Mouse (Mus musculus): ENCODE results near the gene Stard9. TPM values are rescaled to one million over a fixed set of nuclear protein-coding genes. Genes with fewer than 3 reads are reported as not detected.
"Not testable (repeated sequence)": the region's sequence is repeated elsewhere in the genome, so short reads cannot be mapped to it uniquely, and the experiment has no call there.

Gene Stard9
- polyA plus RNA-seq, 1 experiment from 2014 or later: 3.7 TPM

DNA sequence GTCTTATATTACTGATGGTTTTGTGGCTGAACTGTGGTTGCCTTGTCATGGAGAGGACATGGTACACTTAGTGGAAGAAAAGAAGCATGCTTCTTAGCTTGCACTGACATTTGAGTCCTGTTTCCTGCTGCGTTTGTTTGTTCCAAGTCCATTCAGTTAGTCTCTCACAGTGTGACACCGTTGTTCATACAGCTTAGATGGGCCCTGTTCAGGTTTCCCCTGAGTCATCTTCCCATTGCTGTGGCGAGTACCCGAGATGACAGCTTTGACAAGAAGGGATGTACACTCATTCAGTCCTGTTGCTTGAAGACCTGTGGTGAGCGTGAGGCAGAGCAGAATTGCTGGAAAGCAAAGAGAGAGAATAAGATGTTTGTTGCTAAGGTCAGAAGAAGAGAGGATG is 29.6 kb downstream of the Stard9 start:
- WGBS: 74% methylated on average over 5 of the region's 5 CpGs
- no peak for DNase-seq (ENCODE audit: low spot score)
- no peaks in the 10 kb centered on the region for H3K9me3 ChIP-seq (replicated peaks; ENCODE audit: control insufficient read depth, low read length)

DNA sequence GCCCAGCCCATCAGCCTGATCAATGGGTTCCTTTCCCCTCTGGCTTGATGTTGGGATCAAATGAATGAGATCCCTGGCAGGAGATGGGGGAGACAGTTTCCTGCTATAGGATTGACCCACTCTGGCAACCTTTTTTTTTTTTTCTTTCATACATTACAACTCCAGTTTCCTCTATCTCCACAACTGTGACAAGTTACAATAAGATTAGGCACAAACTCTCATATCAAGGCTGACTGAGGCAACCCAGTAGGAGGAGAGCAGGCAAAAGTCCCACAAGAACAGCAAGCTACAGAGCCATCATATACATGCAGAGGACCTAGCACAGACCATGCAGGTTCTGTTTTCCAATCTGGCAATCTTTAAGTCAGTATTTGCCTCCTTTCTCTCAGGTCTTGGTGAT is 30.4 kb downstream of the Stard9 start:
- ATAC-seq (replicated peaks; ENCODE audit: insufficient number of reproducible peaks, low FRiP score, low TSS enrichment, low read depth): no peak
- no peak overlapping the region for H3K4me2 ChIP-seq (ENCODE audit: low read depth, low read length)

More for the DNA sequence above, 29.6 kb downstream of the Stard9 start:
- H3K36me3 ChIP-seq (replicated peaks; ENCODE audit: control insufficient read depth, insufficient read depth, low read depth, low read length): no peaks in the 10 kb centered on the region
- no peak overlapping the region for H3K9ac ChIP-seq (replicated peaks; ENCODE audit: low read length)
- no peak overlapping the region for H3K4me3 ChIP-seq (ENCODE audit: low read depth, low read length)
- H3K4me2 ChIP-seq (ENCODE audit: low read depth, low read length): no peak overlapping the region
- H3K27me3 ChIP-seq (ENCODE audit: control insufficient read depth, insufficient read depth, low read length): no peaks in the 10 kb centered on the region
- no peak for ATAC-seq (replicated peaks; ENCODE audit: insufficient number of reproducible peaks, low FRiP score, low TSS enrichment, low read depth)
- H3K27ac ChIP-seq (replicated peaks; ENCODE audit: low read depth, low read length): no peak overlapping the region
- no peaks in the 10 kb centered on the region for H3K4me1 ChIP-seq (ENCODE audit: control insufficient read depth, insufficient read depth, low read length)

DNA sequence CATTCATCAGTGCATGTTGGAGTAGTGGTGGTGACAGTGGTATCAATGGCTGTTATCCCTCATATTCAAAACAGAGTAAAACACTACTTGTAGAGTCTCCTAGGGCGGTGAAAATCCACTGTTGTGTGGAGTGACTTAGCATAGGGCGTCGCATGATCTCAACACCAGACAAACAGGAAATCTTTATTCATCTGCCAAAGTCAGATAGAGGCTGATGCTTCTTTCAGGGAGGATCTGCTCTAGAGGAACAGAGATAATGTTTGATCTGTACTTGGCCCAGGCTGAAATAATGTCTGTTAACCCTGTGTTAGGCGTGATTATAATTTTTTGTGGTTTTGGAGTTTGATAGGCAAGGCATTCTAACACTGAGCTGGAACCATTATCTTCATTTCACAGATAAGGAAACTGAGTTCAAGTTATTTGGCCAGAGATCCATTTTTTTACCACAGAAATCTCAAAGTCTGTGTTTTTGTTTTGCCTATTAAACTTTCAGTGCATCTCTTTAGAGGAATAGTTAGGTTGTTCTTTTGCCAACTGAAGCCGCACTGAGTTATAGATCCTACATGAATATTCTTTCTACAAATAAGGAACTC is 31.7 kb downstream of the Stard9 start:
- H3K9me3 ChIP-seq (replicated peaks; ENCODE audit: control insufficient read depth, low read length): no peaks in the 10 kb centered on the region
- DNase-seq (ENCODE audit: low spot score) (no peak), ATAC-seq (replicated peaks; ENCODE audit: insufficient number of reproducible peaks, low FRiP score, low TSS enrichment, low read depth) (no peak)
- H3K4me3 ChIP-seq (ENCODE audit: low read depth, low read length): no peak overlapping the region
- no peaks in the 10 kb centered on the region for H3K4me1 ChIP-seq (ENCODE audit: control insufficient read depth, insufficient read depth, low read length)
- H3K36me3 ChIP-seq (replicated peaks; ENCODE audit: control insufficient read depth, insufficient read depth, low read depth, low read length): no peaks in the 10 kb centered on the region
- 87% methylated on average over 5 of the region's 5 CpGs for WGBS
- no peak overlapping the region for H3K4me2 ChIP-seq (ENCODE audit: low read depth, low read length)
- H3K27me3 ChIP-seq (ENCODE audit: control insufficient read depth, insufficient read depth, low read length): no peaks in the 10 kb centered on the region
- no peak overlapping the region for H3K27ac ChIP-seq (replicated peaks; ENCODE audit: low read depth, low read length)
- no peak overlapping the region for H3K9ac ChIP-seq (replicated peaks; ENCODE audit: low read length)

More for the DNA sequence above, 30.4 kb downstream of the Stard9 start:
- Histone ChIP-seq H3K9me3 (replicated peaks; ENCODE audit: control insufficient read depth, low read length) (no peaks in the 10 kb centered on the region), H3K9ac (replicated peaks; ENCODE audit: low read length) (no peak overlapping the region), H3K36me3 (replicated peaks; ENCODE audit: control insufficient read depth, insufficient read depth, low read depth, low read length) (no peaks in the 10 kb centered on the region), H3K4me3 (ENCODE audit: low read depth, low read length) (no peak overlapping the region), H3K27ac (replicated peaks; ENCODE audit: low read depth, low read length) (no peak overlapping the region), H3K4me1 (ENCODE audit: control insufficient read depth, insufficient read depth, low read length) (no peaks in the 10 kb centered on the region), H3K27me3 (ENCODE audit: control insufficient read depth, insufficient read depth, low read length) (no peaks in the 10 kb centered on the region)
- no peak for DNase-seq (ENCODE audit: low spot score)

GRCm38 (mm10) chr2:120662766-120663165 is 33.8 kb downstream of the Stard9 start:
- no peaks in the 10 kb centered on the region for H3K36me3 ChIP-seq (replicated peaks; ENCODE audit: control insufficient read depth, insufficient read depth, low read depth, low read length)
- no peak overlapping the region for H3K27ac ChIP-seq (replicated peaks; ENCODE audit: low read depth, low read length)
- DNase-seq (ENCODE audit: low spot score) (no peak), ATAC-seq (replicated peaks; ENCODE audit: insufficient number of reproducible peaks, low FRiP score, low TSS enrichment, low read depth) (no peak)
- H3K4me1 ChIP-seq (ENCODE audit: control insufficient read depth, insufficient read depth, low read length): no peaks in the 10 kb centered on the region
- H3K4me3 ChIP-seq (ENCODE audit: low read depth, low read length): no peak overlapping the region
- H3K9ac ChIP-seq (replicated peaks; ENCODE audit: low read length): no peak overlapping the region
- H3K27me3 ChIP-seq (ENCODE audit: control insufficient read depth, insufficient read depth, low read length): no peaks in the 10 kb centered on the region
- no peak overlapping the region for H3K4me2 ChIP-seq (ENCODE audit: low read depth, low read length)
- H3K9me3 ChIP-seq (replicated peaks; ENCODE audit: control insufficient read depth, low read length): no peaks in the 10 kb centered on the region

DNA sequence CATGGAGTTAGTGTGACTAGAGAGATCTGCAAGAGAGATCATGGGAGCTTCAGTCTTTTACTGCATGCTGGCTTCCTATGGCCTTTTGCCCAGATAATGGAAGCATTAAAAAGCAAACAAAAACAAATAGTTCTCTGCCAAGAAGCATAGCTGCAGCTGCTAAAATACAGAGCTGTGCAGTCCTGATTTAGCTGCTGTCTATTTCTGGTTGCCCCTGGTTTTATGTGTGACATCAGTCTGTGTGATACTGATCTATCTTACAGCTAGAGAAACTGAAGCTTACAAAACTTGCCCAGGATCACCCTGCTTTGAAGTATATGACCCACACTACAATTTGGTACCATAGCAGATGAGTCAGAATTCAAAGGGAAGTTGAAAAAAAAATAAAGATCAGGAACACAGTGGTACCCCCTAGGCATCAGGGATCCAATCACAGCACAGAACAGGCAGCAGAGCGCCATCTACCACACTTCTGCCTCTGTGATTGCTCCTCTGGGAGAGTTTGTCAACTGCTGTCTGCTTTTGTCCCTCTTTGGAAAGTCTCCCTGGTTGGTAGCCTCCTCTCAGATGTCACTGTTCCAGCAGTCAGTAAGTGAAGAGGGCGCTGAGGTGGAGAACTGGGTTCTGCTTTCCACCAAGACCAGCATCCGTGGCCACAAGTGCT is 34.7 kb downstream of the Stard9 start:
- no peak overlapping the region for H3K4me2 ChIP-seq (ENCODE audit: low read depth, low read length)
- WGBS: 77% methylated on average over 3 of the region's 3 CpGs
- ATAC-seq (replicated peaks; ENCODE audit: insufficient number of reproducible peaks, low FRiP score, low TSS enrichment, low read depth) (no peak), DNase-seq (ENCODE audit: low spot score) (no peak)
- H3K4me3 ChIP-seq (ENCODE audit: low read depth, low read length): no peak overlapping the region
- H3K9ac ChIP-seq (replicated peaks; ENCODE audit: low read length): no peak overlapping the region
- no peaks in the 10 kb centered on the region for H3K4me1 ChIP-seq (ENCODE audit: control insufficient read depth, insufficient read depth, low read length)
- H3K27me3 ChIP-seq (ENCODE audit: control insufficient read depth, insufficient read depth, low read length): no peaks in the 10 kb centered on the region
- no peak overlapping the region for H3K27ac ChIP-seq (replicated peaks; ENCODE audit: low read depth, low read length)
- no peaks in the 10 kb centered on the region for H3K9me3 ChIP-seq (replicated peaks; ENCODE audit: control insufficient read depth, low read length)
- no peaks in the 10 kb centered on the region for H3K36me3 ChIP-seq (replicated peaks; ENCODE audit: control insufficient read depth, insufficient read depth, low read depth, low read length)

DNA sequence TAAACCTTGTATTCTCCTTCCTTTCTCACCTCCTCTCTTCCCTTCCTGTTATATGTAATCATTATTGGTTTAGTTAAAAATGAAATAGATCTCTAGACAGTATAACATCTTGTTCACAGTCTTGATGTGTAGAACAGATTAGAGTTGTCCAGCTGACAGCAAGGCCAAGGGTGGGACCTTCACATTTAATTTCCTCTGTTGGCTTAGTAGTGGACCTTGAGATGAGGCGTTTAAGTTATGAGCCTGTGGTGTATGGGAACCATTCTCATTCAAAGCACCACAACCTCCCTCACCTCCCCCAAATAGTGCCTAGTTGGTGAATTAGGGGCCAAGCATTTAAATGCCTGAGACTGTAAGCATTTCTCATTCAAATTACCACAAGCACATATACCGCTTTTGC is 38.5 kb downstream of the Stard9 start:
- H3K4me1 ChIP-seq (ENCODE audit: control insufficient read depth, insufficient read depth, low read length): no peaks in the 10 kb centered on the region
- no peak overlapping the region for H3K27ac ChIP-seq (replicated peaks; ENCODE audit: low read depth, low read length)
- no peak overlapping the region for H3K4me3 ChIP-seq (ENCODE audit: low read depth, low read length)
- no peak for ATAC-seq (replicated peaks; ENCODE audit: insufficient number of reproducible peaks, low FRiP score, low TSS enrichment, low read depth)
- no peak overlapping the region for H3K9ac ChIP-seq (replicated peaks; ENCODE audit: low read length)
- no peaks in the 10 kb centered on the region for H3K27me3 ChIP-seq (ENCODE audit: control insufficient read depth, insufficient read depth, low read length)
- DNase-seq (ENCODE audit: low spot score): no peak
- WGBS: 94% methylated on average over 2 of the region's 2 CpGs
- no peak overlapping the region for H3K4me2 ChIP-seq (ENCODE audit: low read depth, low read length)
- H3K36me3 ChIP-seq (replicated peaks; ENCODE audit: control insufficient read depth, insufficient read depth, low read depth, low read length): no peaks in the 10 kb centered on the region
- no peaks in the 10 kb centered on the region for H3K9me3 ChIP-seq (replicated peaks; ENCODE audit: control insufficient read depth, low read length)

- no peak overlapping the region for H3K4me3 ChIP-seq (ENCODE audit: low read depth, low read length)
- no peaks in the 10 kb centered on the region for H3K36me3 ChIP-seq (replicated peaks; ENCODE audit: control insufficient read depth, insufficient read depth, low read depth, low read length)
- DNase-seq (ENCODE audit: low spot score): no peak
- no peak overlapping the region for H3K4me2 ChIP-seq (ENCODE audit: low read depth, low read length)
- H3K4me1 ChIP-seq (ENCODE audit: control insufficient read depth, insufficient read depth, low read length): no peaks in the 10 kb centered on the region
- no peak for ATAC-seq (replicated peaks; ENCODE audit: insufficient number of reproducible peaks, low FRiP score, low TSS enrichment, low read depth)
- no peaks in the 10 kb centered on the region for H3K27me3 ChIP-seq (ENCODE audit: control insufficient read depth, insufficient read depth, low read length)
- no peaks in the 10 kb centered on the region for H3K9me3 ChIP-seq (replicated peaks; ENCODE audit: control insufficient read depth, low read length)
- 87% methylated on average over 2 of the region's 2 CpGs for WGBS
- no peak overlapping the region for H3K27ac ChIP-seq (replicated peaks; ENCODE audit: low read depth, low read length)
- no peak overlapping the region for H3K9ac ChIP-seq (replicated peaks; ENCODE audit: low read length)
Measured at GRCm38 (mm10) chr2:120670253-120670652, 41.3 kb downstream of the Stard9 start.

- not testable (repeated sequence) for ATAC-seq (replicated peaks; ENCODE audit: insufficient number of reproducible peaks, low FRiP score, low TSS enrichment, low read depth); H3K27me3 ChIP-seq (ENCODE audit: control insufficient read depth, insufficient read depth, low read length); H3K4me2 ChIP-seq (ENCODE audit: low read depth, low read length); H3K9me3 ChIP-seq (replicated peaks; ENCODE audit: control insufficient read depth, low read length); H3K36me3 ChIP-seq (replicated peaks; ENCODE audit: control insufficient read depth, insufficient read depth, low read depth, low read length); DNase-seq (ENCODE audit: low spot score); H3K27ac ChIP-seq (replicated peaks; ENCODE audit: low read depth, low read length); H3K4me3 ChIP-seq (ENCODE audit: low read depth, low read length); H3K9ac ChIP-seq (replicated peaks; ENCODE audit: low read length); H3K4me1 ChIP-seq (ENCODE audit: control insufficient read depth, insufficient read depth, low read length)
- 88% methylated on average over 7 of the region's 7 CpGs for WGBS
Measured at GRCm38 (mm10) chr2:120681151-120681550, 52.2 kb downstream of the Stard9 start.
